Mouse (Mus musculus) cortical plate, adult 2 months (tissue): ENCODE measurements around the gene Zer1.

Experiments
- CTCF ChIP-seq: fragments of 200-500 bp; IDR thresholded peaks from 2 replicates; pipeline ENCODE4 v1.5.1; 2011; ENCODE audit warnings: mild to moderate bottlenecking, control low read depth, low read length; ENCODE audit not compliant: insufficient read depth; ENCODE audit errors: extremely low read depth
- POLR2A ChIP-seq: fragments of 200-500 bp; IDR thresholded peaks from 2 replicates; pipeline ENCODE4 v1.6.1; 2011; ENCODE audit warnings: mild to moderate bottlenecking, low read length, control low read depth; ENCODE audit not compliant: insufficient read depth; ENCODE audit errors: extremely low read depth

GRCm38 (mm10) chr2:30064298-30064697, 60.1 kb downstream of the Zer1 start:
- TF ChIP-seq CTCF: no peak
- no peak for TF ChIP-seq POLR2A
